Mouse (Mus musculus) embryo, embryonic 10.5 days (tissue): ENCODE measurements around the gene Mrpl14.

Source experiments
- DNase-seq: peaks from one replicate; pipeline ENCODE4 v3.0.0-alpha.2; 2015; ENCODE audit warnings: low spot score

The Mrpl14 gene

DNA sequence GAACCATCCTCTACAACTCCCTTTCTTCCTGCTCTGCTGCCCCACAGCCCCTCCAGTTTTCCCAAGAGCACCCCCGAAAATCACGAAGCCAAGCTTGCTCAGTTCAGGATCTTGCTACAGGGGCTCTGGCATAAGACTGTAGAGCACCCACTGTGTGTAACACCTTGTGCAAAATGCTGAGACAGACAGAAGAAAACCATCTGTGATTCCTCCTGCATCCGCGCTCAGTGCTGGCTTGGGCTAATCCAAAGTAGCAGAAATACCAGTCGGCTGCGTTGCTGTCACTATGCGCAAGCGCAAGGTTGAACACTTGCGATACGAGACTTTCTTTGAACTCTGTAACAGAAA lies 38.4 kb downstream of the Mrpl14 start:
- DNase-seq: no peak

DNA sequence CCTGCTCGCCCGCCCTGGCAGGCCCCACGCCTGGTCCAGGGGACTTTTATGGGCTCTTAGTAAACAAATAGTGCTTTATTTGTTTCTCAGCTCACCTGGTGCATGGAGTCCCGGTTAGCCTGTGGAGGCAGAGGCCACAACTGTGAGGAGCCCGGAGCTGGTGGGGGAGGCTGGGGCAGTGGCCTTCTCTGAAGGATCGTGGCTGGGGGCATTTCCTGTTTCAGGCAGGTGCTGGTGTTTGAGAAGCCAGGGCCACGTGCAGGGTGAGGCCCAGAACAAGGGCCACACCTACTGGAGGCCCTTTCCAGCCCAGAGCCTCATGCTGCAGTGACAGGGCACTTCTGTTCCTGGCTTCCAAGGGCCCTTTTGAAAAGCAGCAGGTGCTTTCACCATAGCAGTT lies 40.1 kb downstream of the Mrpl14 start:
- no peak for DNase-seq

DNA sequence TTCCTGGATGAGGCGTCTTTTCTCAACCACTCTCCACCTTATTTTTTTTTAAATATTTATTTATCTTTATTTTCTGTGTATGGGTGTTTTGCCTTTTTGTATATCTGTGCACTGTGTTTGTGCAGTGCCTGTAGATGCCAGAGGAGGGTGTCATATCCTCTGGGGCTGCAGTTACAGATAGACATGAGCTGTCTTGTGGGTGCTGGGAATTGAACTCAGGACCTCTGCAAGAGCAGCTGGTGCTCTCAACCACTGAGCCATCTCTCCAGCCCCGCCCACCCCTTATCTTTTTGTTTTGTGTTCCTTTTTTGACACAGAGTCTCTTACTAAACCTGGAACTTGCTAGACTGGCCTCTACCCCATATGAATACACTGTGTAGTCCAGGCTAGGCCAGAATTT lies 41.4 kb downstream of the Mrpl14 start:
- DNase-seq: no peak

DNA sequence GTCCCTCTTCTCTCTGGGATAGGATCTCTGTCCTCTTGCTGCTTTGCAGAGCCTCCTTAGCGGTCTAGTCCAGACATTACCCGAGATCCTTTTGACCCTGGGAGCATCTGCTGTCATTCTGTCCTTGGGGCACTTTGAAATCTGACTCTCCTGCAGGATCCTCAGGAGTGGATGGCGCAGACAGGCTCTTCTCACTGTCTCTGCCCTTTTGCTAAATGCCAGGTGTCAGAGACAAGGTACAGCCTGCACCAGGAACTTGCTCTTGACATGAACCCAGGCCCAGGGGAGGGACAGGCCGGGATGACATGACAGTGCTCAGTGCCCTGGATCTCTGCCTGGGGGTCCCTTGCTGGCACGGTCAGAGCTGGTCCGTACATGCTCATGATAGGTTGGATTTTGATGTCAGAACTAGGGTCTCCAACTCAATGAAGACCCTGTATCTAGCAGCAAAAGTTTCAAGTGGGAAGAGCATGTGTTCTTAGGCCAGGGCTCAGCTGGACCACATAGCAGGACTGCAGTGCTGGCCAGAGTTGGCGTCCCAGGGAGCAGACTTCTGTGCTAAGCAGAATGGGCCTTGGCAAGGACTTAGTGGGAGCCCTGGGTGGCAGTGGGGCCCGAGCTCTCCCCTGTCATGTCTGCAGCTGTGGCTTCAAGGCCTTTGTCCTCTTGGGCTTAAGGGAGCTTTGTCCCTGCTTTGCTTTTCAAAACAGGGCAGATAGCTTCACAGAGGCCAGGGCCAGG lies 42.0 kb downstream of the Mrpl14 start:
- no peak for DNase-seq

DNA sequence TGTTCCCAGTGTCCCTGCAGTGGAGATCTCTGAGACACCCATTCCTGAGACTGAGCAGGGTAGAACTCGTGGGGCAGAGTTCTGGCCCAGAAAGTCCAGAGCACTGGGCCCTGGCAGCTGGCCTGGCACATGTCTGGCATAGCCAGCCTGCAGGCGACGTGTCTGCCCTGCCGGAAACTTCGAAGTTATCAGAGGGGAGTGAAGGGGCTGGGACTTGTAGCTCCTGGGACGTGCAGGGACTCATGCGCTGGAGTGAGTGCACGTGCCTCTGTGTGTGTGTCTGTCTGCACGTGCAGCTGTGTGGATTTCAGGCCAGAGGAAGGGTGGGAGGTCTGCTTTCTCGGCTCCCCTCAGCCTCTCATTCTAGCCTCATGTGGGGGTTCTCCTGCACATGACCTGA lies 43.3 kb downstream of the Mrpl14 start:
- no peak for DNase-seq

DNA sequence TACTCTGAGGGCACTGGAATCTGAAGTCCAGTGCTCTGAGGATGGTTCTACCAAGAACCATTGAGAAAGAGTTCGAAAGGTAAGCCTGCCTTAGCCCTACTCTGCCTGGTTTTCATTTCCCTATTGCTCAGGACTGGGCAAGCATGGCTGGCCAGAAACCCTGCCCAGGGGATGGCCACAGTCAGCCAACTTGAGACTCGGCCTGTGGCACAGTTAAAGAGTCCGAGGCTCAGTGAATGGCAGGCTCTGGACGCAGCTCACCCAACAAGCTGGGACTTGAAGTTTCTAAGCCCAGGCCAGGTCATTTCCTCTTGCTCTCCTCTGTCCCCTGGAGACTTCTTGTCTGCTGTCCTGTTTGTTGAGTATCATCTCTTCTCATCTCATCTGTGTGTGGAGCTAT lies 44.6 kb downstream of the Mrpl14 start:
- DNase-seq: no peak

DNA sequence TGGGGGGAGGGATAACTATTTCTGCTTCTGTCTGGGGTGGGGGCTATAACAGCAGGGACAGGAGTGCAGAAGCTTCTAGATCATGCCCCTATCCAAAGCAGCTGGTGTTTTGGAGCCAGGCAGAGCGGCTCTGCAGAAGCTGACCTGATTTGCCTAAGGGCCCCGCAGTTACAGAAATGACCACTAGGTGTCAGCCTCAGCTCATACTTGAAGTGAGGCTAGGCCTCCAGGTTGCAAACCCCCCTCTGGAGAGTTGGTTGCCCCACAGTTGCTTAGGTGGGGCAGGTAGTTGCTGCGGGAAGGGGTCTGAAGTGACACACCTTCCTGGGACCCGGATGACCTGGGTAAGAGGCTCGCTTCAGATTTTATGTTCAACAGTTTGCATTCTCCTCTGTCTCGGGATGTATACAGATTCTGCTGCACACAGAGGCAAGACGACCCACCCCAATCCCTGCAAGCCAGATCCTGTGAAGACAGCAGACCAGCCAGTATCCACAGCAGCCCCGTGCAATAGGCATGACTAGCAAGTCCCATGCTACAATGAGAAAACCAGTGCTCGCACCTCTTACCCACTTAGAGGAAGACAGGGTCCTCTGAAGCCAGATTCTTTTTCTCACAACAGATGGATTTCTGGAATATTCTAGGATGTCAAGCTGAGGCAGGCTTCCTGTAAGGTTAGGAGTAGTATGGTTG lies 45.2 kb downstream of the Mrpl14 start:
- DNase-seq: peak; percentile 94

DNA sequence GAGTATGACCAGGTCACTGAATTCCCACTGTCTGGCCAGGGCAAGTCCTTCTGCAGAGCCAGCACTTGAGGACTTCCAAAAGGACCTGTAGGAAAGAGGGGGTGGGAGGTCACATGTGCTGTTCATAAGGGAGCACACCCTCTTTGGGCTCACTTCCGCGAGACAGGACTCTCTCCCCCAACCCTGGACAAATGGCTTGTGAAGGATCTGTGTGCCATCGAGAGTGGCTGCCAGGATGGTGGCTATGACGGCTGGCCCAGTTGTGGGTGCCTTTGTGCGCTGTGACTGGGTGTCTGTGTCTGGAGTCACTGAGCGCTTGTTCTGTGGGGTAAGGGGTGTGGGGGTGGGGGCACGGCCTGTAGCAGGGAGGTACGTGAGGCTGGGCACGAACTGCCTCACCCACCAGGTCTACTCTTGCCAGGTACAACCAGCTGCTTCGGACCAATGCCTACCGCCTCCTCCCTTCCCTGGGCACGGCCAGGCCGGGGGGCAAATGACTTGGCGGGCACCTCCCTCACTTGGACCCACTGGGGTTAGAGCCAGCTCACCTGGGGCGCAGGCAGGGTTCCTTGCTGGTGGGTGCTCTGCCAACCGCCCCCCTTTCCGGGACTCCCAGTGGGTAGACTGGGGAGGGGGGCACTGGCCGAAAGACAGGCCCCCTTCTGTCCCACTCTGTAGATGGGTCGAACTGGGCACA lies 47.1 kb downstream of the Mrpl14 start:
- no peak for DNase-seq

DNA sequence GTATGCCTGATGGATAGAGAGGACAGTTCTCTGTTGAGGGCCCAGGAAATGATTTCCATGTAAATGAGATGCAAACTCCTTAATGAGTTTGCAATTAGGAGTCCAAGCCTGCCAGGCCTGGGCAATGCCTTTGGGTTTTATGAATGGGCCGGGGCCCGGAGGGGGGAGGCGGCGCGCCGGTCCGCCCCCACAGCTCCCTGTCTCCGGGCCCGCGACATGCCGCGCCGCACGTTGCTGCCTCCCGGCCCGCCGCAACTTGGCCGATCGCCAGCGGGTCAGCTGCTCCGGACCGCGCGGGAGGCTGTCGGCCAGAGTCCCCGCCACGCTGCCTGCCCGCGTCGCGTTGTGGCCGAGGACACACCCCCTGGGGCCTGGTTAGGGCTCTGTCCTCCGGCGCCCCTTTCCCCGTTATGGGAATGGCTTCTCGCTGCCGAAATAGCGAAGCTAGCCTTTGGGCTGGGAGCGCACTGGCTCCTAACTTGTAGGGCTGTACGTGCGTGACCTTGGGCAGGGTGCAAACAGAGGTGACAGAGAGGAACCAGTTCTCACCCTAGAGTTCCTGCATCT lies 47.7 kb downstream of the Mrpl14 start, which contains the start of gene 1600014C23Rik:
1600014C23Rik (minus strand) TSS at position 110 of the 567 bp plus-strand sequence.
- peak; percentile 53 for DNase-seq

DNA sequence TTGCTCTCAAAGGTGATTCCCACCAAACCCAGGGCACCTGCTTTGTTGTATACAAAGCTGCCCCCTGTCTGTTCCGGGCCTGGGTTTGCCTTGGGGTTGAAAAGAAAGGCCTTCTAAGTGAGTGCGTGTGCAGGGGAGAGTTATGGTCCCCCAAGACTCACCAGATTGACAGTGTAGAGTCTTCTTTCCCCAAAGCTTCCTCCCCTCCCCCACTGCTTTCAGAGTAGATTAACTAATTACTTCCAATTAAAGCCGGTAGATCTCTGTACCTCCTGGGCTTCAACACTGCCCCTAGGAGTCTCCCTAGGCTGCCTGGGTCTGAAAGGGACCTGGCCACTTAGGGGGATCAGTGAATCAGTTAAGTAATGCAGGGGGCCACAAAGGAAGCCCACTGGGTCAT lies 48.2 kb downstream of the Mrpl14 start:
- DNase-seq: no peak

DNA sequence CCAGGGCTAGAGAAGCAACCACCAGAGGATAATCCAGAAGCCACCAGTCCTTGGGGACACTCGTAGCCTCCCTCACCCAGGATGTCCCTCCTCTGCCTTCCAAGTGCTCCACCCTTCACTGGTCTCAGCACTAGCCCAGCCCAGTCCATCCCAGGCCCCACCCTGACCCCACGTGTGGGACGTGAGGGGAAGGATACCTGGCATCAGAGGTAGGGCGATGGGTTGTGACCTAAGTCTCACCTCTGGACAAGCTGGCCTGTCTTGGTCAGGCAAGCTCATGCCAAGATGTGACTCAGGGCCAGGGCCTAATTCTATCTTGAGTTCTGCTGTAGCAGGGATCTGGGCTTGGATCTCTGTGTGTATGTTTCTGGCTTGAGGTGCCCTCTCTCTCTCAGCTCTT lies 48.8 kb downstream of the Mrpl14 start:
- DNase-seq: no peak

DNA sequence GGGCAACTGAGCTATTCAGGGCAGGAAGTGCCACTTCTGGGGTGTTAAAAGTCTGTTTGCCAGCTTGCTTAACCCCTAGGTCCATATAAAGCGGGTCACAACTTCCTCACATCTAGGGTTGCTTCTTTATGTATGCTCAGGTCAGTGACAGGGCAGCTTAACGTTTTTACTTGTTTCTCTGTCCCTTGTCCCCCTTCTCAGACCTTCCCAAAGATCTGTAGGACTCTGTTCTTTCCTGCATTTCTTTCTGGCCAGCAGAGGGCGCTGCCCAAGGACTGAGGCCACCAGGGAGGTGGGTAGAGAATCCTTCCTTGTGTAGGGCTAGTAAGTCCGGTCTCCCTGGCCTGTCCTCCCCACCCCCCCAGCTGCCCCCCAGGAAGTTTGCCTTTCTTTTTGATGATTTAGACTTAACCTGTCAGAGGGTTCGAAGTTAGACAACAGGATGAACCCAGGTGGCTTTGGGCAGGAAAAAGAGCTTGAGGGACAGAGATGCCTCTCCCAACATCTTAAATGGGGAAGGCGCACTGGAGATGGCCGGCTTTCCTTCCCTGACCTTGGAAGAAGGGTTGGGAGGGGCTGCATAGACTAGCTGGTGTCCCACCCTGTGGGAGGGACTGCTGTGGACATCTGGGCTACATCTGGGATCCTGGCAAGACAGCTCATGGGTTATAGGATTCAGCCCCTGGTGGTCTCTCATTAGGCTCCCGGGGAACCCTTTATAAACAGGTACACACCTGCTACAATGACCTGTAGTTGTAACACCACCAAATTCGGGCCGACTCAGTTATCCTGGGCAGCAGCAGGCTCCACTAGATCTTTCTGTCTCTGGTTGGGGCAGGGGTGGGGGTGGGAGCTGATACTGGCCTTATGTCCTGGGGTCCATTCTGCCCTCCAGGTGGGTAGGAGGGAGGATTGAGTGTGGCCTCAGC lies 49.5 kb downstream of the Mrpl14 start:
- peak; percentile 93 for DNase-seq

DNA sequence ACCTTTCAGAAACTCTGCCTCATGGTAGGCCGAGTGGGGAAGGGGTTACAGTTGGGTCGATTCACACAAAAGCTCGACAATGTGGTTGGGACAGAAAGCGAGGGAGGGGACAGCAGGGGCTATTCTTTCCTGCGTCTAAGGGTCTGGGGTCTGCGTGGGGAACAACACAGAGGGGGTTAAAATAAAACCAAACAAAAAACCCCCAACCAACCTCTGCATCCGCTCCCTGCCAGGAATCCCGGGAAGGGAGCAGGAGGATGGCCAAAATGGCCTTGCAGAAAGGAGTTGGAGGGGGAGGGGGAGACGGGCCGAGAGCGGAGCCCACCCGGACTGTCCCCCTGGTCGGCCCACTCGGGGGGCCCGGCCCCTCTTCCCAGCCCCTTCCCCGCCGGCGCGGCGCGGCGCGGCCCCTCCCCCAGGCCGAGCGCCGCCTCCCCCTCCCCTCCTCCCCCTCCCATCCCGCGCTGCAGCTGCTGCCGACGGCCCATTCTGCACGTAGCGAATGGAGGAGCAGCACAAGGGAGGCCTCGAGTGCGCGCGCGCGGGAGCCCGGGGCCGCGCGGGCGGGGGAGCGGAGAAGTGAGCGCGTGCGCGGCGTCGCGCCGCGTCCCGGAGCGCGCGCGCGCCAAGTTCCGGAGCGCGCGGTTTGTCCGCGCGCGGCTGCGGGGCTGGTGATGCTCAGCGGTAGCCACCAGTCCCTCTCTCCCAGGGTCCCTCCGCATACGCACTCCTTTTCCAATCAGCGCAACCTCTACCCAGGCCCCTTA lies 50.4 kb downstream of the Mrpl14 start:
- DNase-seq: peak; percentile 93

DNA sequence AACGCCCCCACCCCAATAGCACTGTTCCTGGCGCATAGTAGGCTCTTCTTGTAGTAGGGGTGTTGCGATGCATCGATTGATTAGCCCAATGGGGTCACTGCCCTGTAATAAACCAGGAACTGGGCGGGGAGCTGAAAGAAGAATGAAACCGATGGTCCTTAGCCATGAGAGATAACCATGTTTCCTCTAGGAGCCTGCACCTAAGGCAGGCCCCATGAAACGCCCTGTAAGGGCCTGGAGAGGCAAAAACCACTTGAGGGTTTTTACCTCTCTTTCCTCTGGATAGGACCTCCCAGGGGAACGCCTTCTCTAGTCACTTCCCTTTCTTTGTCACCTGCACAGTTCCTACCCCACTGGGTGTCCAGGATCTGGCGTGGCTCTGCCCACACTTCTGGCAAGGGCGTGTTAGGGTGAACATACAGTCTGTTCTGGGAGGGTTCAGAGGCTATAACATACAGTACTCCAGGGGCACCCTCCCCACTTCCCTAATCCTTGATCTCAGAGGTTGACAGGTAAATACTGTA lies 51.0 kb downstream of the Mrpl14 start:
- DNase-seq: no peak

DNA sequence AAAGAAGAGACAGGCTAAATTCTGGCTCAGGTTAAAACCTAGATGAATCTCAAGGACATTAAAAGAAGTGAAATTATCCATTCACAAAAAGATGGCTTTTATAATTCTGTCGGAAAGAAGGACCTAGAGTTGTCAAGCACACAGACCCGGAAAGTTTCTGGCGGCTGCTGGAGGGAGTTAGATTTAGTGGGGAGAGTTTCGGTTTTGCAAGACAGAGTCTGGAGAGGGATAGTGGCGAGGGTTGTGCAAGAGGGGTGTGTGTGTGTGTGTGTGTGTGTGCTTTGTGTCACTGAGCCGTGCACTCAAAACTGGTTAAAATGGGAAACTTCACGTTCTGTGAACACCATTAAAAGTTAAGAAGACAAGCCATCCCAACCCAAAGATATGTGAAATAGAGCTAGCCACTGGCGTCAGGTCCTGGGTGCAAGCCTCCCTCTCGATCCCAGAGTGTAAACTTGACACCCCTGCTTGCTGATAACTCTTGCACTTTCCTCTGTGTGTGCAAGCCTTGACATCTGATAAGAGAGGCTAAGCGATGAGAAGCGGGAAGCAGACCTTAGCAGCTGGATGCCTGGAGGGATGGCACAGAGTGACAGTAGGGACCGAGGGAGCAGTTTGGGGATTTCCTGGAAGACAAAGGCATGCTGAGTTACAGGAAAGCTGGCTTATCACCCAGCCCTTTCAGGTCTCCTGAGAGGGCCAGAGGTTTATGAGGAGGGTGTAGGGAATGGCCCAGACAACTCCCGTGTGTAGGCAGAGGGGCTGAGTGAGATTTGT lies 56.4 kb downstream of the Mrpl14 start:
- no peak for DNase-seq

DNA sequence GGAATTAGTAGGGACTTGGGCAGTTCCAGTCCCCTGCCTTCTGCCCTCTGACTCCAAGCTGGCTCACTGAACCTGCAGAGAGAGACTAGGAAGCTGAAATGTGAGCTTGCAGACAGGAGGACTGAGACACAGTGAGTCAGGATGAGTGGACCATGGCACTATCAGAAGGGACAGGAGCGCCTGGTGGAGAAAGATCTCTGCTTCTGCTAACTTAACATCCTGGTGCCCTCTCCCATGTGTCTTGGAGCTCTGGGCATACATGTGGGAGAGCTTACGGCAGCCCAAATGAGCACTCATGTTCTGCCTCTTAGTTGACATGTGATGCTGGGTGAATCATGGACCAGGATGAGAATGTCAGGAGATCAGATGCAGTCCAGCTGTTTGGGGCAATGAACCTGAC lies 59.5 kb downstream of the Mrpl14 start:
- no peak for DNase-seq

DNA sequence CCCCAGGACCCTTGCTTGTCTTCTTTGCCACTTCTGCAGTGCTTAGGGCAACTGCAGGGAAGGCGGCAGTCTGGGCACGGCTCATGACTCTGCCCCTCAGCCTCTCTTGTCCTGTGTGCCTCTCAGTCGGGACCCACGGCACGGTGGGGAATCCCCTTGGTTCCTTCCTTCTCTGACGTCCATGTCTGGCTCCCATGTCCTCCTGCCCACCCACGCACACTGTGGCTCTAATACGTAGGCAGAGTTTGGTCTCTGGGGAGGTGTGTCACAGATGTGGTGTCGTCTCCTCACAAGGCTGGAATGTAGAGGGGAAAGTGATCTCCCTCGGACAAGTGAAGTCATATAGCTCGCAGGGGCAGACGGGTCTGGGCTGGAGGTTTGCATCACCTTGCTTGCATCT lies 60.6 kb downstream of the Mrpl14 start:
- DNase-seq: no peak

DNA sequence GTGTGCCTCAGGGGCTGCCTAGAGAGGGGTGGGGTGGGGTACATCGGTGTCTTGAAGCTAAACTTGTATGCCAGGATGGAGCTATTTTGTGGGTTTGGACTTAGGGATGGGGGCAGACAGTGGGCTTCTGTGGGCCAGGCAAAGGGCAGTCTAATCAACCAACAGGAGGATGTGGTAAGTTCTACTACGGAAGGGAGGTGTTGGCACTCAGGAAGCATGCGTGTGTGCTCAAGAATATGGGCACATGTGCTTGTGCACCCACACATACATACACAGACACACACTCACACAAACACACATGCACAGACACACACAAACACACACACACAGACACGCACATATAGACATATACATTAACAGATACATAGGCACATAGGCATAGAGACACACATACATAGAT lies 61.2 kb downstream of the Mrpl14 start:
- DNase-seq: no peak
